Mouse (Mus musculus) MEL (cell line): ENCODE measurements around the gene Tcf25.

Source experiments
- CHD2 ChIP-seq: IDR thresholded peaks from 2 replicates; pipeline ENCODE4 v1.6.1; 2011; ENCODE audit warnings: low read length, improper control_type of control experiment
- CTCF ChIP-seq, 3 experiments: IDR thresholded peaks in 2 of 3; conservative IDR thresholded peaks in 1 of 3; 2 replicates each; pipeline ENCODE4 v1.5.1; 2011 to 2012; ENCODE audit warnings: low read length in 3 of 3, low read depth in 2 of 3, mild to moderate bottlenecking in 2 of 3, improper control_type of control experiment in 1 of 3, inconsistent platforms in 1 of 3, mixed read lengths in 1 of 3, moderate library complexity in 1 of 3; ENCODE audit not compliant: control insufficient read depth in 1 of 3, insufficient read depth in 1 of 3, poor library complexity in 1 of 3, severe bottlenecking in 1 of 3
- E2F4 ChIP-seq: IDR thresholded peaks from 2 replicates; pipeline ENCODE4 v1.6.1; 2011; ENCODE audit warnings: low read depth, low read length, improper control_type of control experiment, borderline replicate concordance
- ELF1 ChIP-seq: IDR thresholded peaks from 2 replicates; pipeline ENCODE4 v1.6.1; 2014; ENCODE audit warnings: low read depth, mild to moderate bottlenecking, inconsistent platforms, low read length, improper control_type of control experiment, moderate library complexity
- GABPA ChIP-seq: IDR thresholded peaks from 2 replicates; pipeline ENCODE4 v1.6.1; 2012; ENCODE audit warnings: low read depth, mild to moderate bottlenecking, inconsistent platforms, low read length, improper control_type of control experiment, moderate library complexity
- GATA1 ChIP-seq: IDR thresholded peaks from 2 replicates; pipeline ENCODE4 v1.6.1; 2011; ENCODE audit warnings: low read depth, low read length, improper control_type of control experiment
- JUND ChIP-seq: IDR thresholded peaks from 2 replicates; pipeline ENCODE4 v1.6.1; 2011; ENCODE audit warnings: low read depth, mild to moderate bottlenecking, improper control_type of control experiment, low read length
- MAFK ChIP-seq: IDR thresholded peaks from 2 replicates; pipeline ENCODE4 v1.6.1; 2011; ENCODE audit warnings: low read depth, mild to moderate bottlenecking, low read length, improper control_type of control experiment, borderline replicate concordance
- MAX ChIP-seq: IDR thresholded peaks from 2 replicates; pipeline ENCODE4 v1.6.1; 2011; ENCODE audit warnings: low read length, improper control_type of control experiment
- MXI1 ChIP-seq: IDR thresholded peaks from 2 replicates; pipeline ENCODE4 v1.6.1; 2011; ENCODE audit warnings: mild to moderate bottlenecking, low read depth, low read length, improper control_type of control experiment
- POLR2A ChIP-seq, 2 experiments: IDR thresholded peaks; 2 replicates each; pipeline ENCODE4 v1.6.1; 2011 to 2012; ENCODE audit warnings: low read length in 2 of 2, mild to moderate bottlenecking in 2 of 2, control low read depth in 1 of 2, improper control_type of control experiment in 1 of 2, low read depth in 1 of 2, moderate library complexity in 1 of 2; ENCODE audit not compliant: control insufficient read depth in 1 of 2, insufficient read depth in 1 of 2, poor library complexity in 1 of 2
- RAD21 ChIP-seq: IDR thresholded peaks from 2 replicates; pipeline ENCODE4 v1.6.1; 2011; ENCODE audit warnings: mild to moderate bottlenecking, low read depth, low read length, improper control_type of control experiment
- TCF12 ChIP-seq: IDR thresholded peaks from 2 replicates; pipeline ENCODE4 v1.6.1; 2014; ENCODE audit warnings: low read depth, mild to moderate bottlenecking, inconsistent platforms, low read length, improper control_type of control experiment, moderate library complexity
- USF2 ChIP-seq, 2 experiments: IDR thresholded peaks; 2 replicates each; pipeline ENCODE4 v1.6.1; 2011 to 2012; ENCODE audit warnings: improper control_type of control experiment in 2 of 2, low read length in 2 of 2, borderline replicate concordance in 1 of 2, inconsistent platforms in 1 of 2, low read depth in 1 of 2, mild to moderate bottlenecking in 1 of 2; ENCODE audit not compliant: insufficient read depth in 1 of 2

- TF ChIP-seq POLR2A (IDR thresholded peaks at IDR 0.05; ENCODE audit: control insufficient read depth in 1 of 2, insufficient read depth in 1 of 2, low read depth in 1 of 2, low read length in 2 of 2, poor library complexity in 1 of 2) (no peak), CTCF (IDR thresholded peaks at IDR 0.05 in 2 of 3, conservative IDR thresholded peaks at IDR 0.05 in 1 of 3; ENCODE audit: control insufficient read depth in 1 of 3, insufficient read depth in 1 of 3, low read depth in 2 of 3, low read length in 3 of 3, poor library complexity in 1 of 3, severe bottlenecking in 1 of 3) (peak in 1 of 3 experiments; percentile 20; a peak in 2 of 6 replicates), MAFK (no peak), GATA1 (no peak), JUND (no peak), RAD21 (no peak; the same call in 1 of the 2 replicates), ELF1 (no peak), CHD2 (no peak), MAX (no peak), MXI1 (no peak), USF2 (IDR thresholded peaks at IDR 0.05; ENCODE audit: borderline replicate concordance in 1 of 2, insufficient read depth in 1 of 2, low read depth in 1 of 2, low read length in 2 of 2) (no peak), E2F4 (no peak), GABPA (no peak), TCF12 (no peak)
These were observed 70.0 kb downstream of the Tcf25 start for GRCm38 (mm10) chr8:123443576-123443921.
